In genomic region chr10:8482779-8483178, GRCm38 (mm10) we compare ENCODE assay signal across 7 mouse cellular contexts.
"Had no signal": no experiment of that assay in that cellular context is flagged by ENCODE, and none has a peak within 500 bp of the region (broad histone marks: within the 10 kb centered on the region; RNA-seq: fewer than 3 reads in every experiment).

No protein-coding gene starts in this region.

- DNase-seq: lung, adult 2 months; lung, postnatal 14 days; lung, postnatal 36 days; right cerebral cortex, postnatal 14 days; thymus, adult 2 months; thymus, postnatal 25 days; thymus, postnatal 4 days had no signal
